Mouse (Mus musculus) splenic B cell, adult 2 months (primary cell): ENCODE results near the gene Tnnc2.
A peak's percentile ranks its signal among the peaks of the same experiment; 100 is the strongest.

Source experiments
- DNase-seq: peaks from one replicate; pipeline ENCODE4 v3.0.0-alpha.2; 2011; ENCODE audit warnings: low read depth, low spot score
- H3K27me3 ChIP-seq: 2 replicates; pipeline ENCODE4 v1.6.1; 2012; ENCODE audit warnings: mild to moderate bottlenecking, low read length, moderate library complexity, mixed read lengths; ENCODE audit not compliant: control insufficient read depth, poor library complexity, insufficient read depth, severe bottlenecking
- H3K36me3 ChIP-seq: 2 replicates; pipeline ENCODE4 v1.6.1; 2012; ENCODE audit warnings: mild to moderate bottlenecking, low read length, moderate library complexity, mixed read lengths; ENCODE audit not compliant: control insufficient read depth, poor library complexity, insufficient read depth, severe bottlenecking

Gene Tnnc2

GRCm38 (mm10) chr2:164771123-164771522 is 8.6 kb downstream of the Tnnc2 start:
- DNase-seq = no peak
- no peaks in the 10 kb centered on the region for H3K27me3 ChIP-seq
- H3K36me3 ChIP-seq = peaks cover 1% of the 10 kb centered on the region; the same call in 1 of the 2 replicates

- H3K27me3 ChIP-seq = no peaks in the 10 kb centered on the region
- peaks cover 3% of the 10 kb centered on the region; the same call in 1 of the 2 replicates for H3K36me3 ChIP-seq
- DNase-seq = no peak
Observed at GRCm38 (mm10) chr2:164770279-164770678, 9.5 kb downstream of the Tnnc2 start.

GRCm38 (mm10) chr2:164769258-164770037 is 10.3 kb downstream of the Tnnc2 start, which contains the start of gene Ube2c:
TSS of gene Ube2c (plus strand) at chr2:164769898.
- peaks cover 6% of the 10 kb centered on the region; the same call in 1 of the 2 replicates for H3K36me3 ChIP-seq
- no peaks in the 10 kb centered on the region for H3K27me3 ChIP-seq
- DNase-seq = peak; percentile 98

- H3K36me3 ChIP-seq = peaks cover 6% of the 10 kb centered on the region; the same call in 1 of the 2 replicates
- no peaks in the 10 kb centered on the region for H3K27me3 ChIP-seq
- DNase-seq = no peak
Observed at GRCm38 (mm10) chr2:164767812-164768540, 11.8 kb downstream of the Tnnc2 start.

GRCm38 (mm10) chr2:164765841-164766240 is 13.9 kb downstream of the Tnnc2 start:
- peaks cover 6% of the 10 kb centered on the region; the same call in 1 of the 2 replicates for H3K36me3 ChIP-seq
- H3K27me3 ChIP-seq = no peaks in the 10 kb centered on the region
- DNase-seq = no peak

- no peaks in the 10 kb centered on the region for H3K27me3 ChIP-seq
- DNase-seq = no peak
- H3K36me3 ChIP-seq = peaks cover 9% of the 10 kb centered on the region
Observed at GRCm38 (mm10) chr2:164762593-164762992, 17.2 kb downstream of the Tnnc2 start.

GRCm38 (mm10) chr2:164761971-164762370 is 17.8 kb downstream of the Tnnc2 start:
- peaks cover 10% of the 10 kb centered on the region for H3K36me3 ChIP-seq
- H3K27me3 ChIP-seq = no peaks in the 10 kb centered on the region
- no peak for DNase-seq

- no peak for DNase-seq
- Histone ChIP-seq H3K27me3 (no peaks in the 10 kb centered on the region), H3K36me3 (peaks cover 13% of the 10 kb centered on the region)
Observed at GRCm38 (mm10) chr2:164761502-164761901, 18.3 kb downstream of the Tnnc2 start.

GRCm38 (mm10) chr2:164760059-164760833 is 19.5 kb downstream of the Tnnc2 start:
- Histone ChIP-seq H3K36me3 (peaks cover 11% of the 10 kb centered on the region), H3K27me3 (no peaks in the 10 kb centered on the region)
- no peak for DNase-seq

- no peak for DNase-seq
- Histone ChIP-seq H3K27me3 (no peaks in the 10 kb centered on the region), H3K36me3 (peaks cover 9% of the 10 kb centered on the region)
Observed at GRCm38 (mm10) chr2:164758692-164759091, 21.1 kb downstream of the Tnnc2 start.

- Histone ChIP-seq H3K27me3 (no peaks in the 10 kb centered on the region), H3K36me3 (peaks cover 9% of the 10 kb centered on the region)
Observed at GRCm38 (mm10) chr2:164757841-164758240, 21.9 kb downstream of the Tnnc2 start.

GRCm38 (mm10) chr2:164754800-164755199 is 25.0 kb downstream of the Tnnc2 start:
- Histone ChIP-seq H3K27me3 (no peaks in the 10 kb centered on the region), H3K36me3 (peaks cover 20% of the 10 kb centered on the region)
- no peak for DNase-seq

More at GRCm38 (mm10) chr2:164757841-164758240, 21.9 kb downstream of the Tnnc2 start:
- DNase-seq = no peak

- peaks cover 19% of the 10 kb centered on the region for H3K36me3 ChIP-seq
- no peaks in the 10 kb centered on the region for H3K27me3 ChIP-seq
- no peak for DNase-seq
Observed at GRCm38 (mm10) chr2:164754105-164754504, 25.7 kb downstream of the Tnnc2 start.

- DNase-seq = no peak
- peaks cover 20% of the 10 kb centered on the region for H3K36me3 ChIP-seq
- H3K27me3 ChIP-seq = no peaks in the 10 kb centered on the region
Observed at GRCm38 (mm10) chr2:164752454-164752853, 27.3 kb downstream of the Tnnc2 start.
